Mouse (Mus musculus) CH12.LX (cell line): ENCODE data around the gene Gramd1a. TPM values are rescaled to one million over a fixed set of nuclear protein-coding genes. Genes with fewer than 3 reads are reported as not detected.

ENCODE experiments used
- DNase-seq: peaks from one replicate; pipeline ENCODE4 v3.0.0-alpha.2; 2013; ENCODE audit errors: extremely low read depth
- H3K27ac ChIP-seq: 2 replicates; pipeline ENCODE4 v1.5.1; 2012; ENCODE audit warnings: low read depth, mild to moderate bottlenecking, control low read depth, moderate library complexity; ENCODE audit not compliant: insufficient read depth
- H3K27me3 ChIP-seq: replicated peaks from 2 replicates; pipeline ENCODE3; 2012; ENCODE audit warnings: inconsistent platforms
- H3K36me3 ChIP-seq, 2 experiments: replicated peaks in 1 of 2; 2 replicates each; pipeline versions ENCODE3 to v1.6.1; 2012; ENCODE audit warnings: inconsistent platforms in 1 of 2, low read length in 1 of 2, mild to moderate bottlenecking in 1 of 2, mixed read lengths in 1 of 2, moderate library complexity in 1 of 2; ENCODE audit not compliant: control insufficient read depth in 1 of 2, insufficient read depth in 1 of 2
- H3K4me1 ChIP-seq, 2 experiments: 2 replicates each; pipeline ENCODE4 v1.6.1; 2012; ENCODE audit warnings: inconsistent platforms in 1 of 2, moderate library complexity in 1 of 2; ENCODE audit not compliant: insufficient read depth in 2 of 2, control insufficient read depth in 1 of 2
- H3K4me2 ChIP-seq: 2 replicates; pipeline ENCODE4 v1.6.1; 2012; ENCODE audit warnings: low read depth, mild to moderate bottlenecking, control low read depth; ENCODE audit not compliant: poor library complexity, insufficient read depth, severe bottlenecking
- H3K4me3 ChIP-seq, 3 experiments: fragments of 150-350 bp in 1 of 3; sonication (generic) in 1 of 3; replicated peaks in 1 of 3; 2 replicates each; pipeline versions ENCODE3 to v1.5.1; 2011 to 2012; ENCODE audit warnings: low read depth in 2 of 3, low read length in 2 of 3, mild to moderate bottlenecking in 2 of 3, moderate library complexity in 2 of 3, control low read depth in 1 of 3, improper control_type of control experiment in 1 of 3, inconsistent platforms in 1 of 3, mixed read lengths in 1 of 3; ENCODE audit not compliant: poor library complexity in 1 of 3
- H3K79me2 ChIP-seq: replicated peaks from 2 replicates; pipeline ENCODE4 v1.6.1; 2012; ENCODE audit warnings: mild to moderate bottlenecking, moderate library complexity; ENCODE audit not compliant: control insufficient read depth, poor library complexity, insufficient read depth, severe bottlenecking; ENCODE audit errors: extremely low read depth
- H3K9ac ChIP-seq: 2 replicates; pipeline ENCODE4 v1.6.1; 2012; ENCODE audit warnings: low read depth, mild to moderate bottlenecking, control low read depth, moderate library complexity; ENCODE audit not compliant: insufficient read depth
- H3K9me3 ChIP-seq: replicated peaks from 2 replicates; pipeline ENCODE3; 2012; ENCODE audit warnings: low read length, inconsistent platforms, mixed read lengths
- BHLHE40 ChIP-seq: IDR thresholded peaks from 2 replicates; pipeline ENCODE4 v1.6.1; 2011; ENCODE audit warnings: mild to moderate bottlenecking, low read depth, low read length, improper control_type of control experiment
- CHD2 ChIP-seq: IDR thresholded peaks from 2 replicates; pipeline ENCODE4 v1.6.1; 2011; ENCODE audit warnings: low read length, improper control_type of control experiment
- CTCF ChIP-seq, 2 experiments: IDR thresholded peaks in 1 of 2; conservative IDR thresholded peaks in 1 of 2; 2 replicates each; pipeline ENCODE4 v1.5.1; 2011 to 2012; ENCODE audit warnings: low read depth in 2 of 2, low read length in 2 of 2, improper control_type of control experiment in 1 of 2, inconsistent platforms in 1 of 2, mild to moderate bottlenecking in 1 of 2, moderate library complexity in 1 of 2
- E2F4 ChIP-seq: IDR thresholded peaks from 2 replicates; pipeline ENCODE4 v1.6.1; 2011; ENCODE audit warnings: low read depth, low read length, improper control_type of control experiment; ENCODE audit not compliant: insufficient replicate concordance
- ELF1 ChIP-seq: IDR thresholded peaks from 2 replicates; pipeline ENCODE4 v1.6.1; 2014; ENCODE audit warnings: low read depth, mild to moderate bottlenecking, inconsistent platforms, low read length, improper control_type of control experiment
- EP300 ChIP-seq: IDR thresholded peaks from 2 replicates; pipeline ENCODE4 v1.6.1; 2011; ENCODE audit warnings: low read length, improper control_type of control experiment
- ETS1 ChIP-seq: conservative IDR thresholded peaks from 2 replicates; pipeline ENCODE4 v1.6.1; 2012; ENCODE audit warnings: low read depth, mild to moderate bottlenecking, inconsistent platforms, low read length, improper control_type of control experiment, moderate library complexity
- HCFC1 ChIP-seq: IDR thresholded peaks from 2 replicates; pipeline ENCODE4 v1.6.1; 2012; ENCODE audit warnings: low read depth, mild to moderate bottlenecking, inconsistent platforms, low read length, improper control_type of control experiment
- IRF4 ChIP-seq: IDR thresholded peaks from 2 replicates; pipeline ENCODE4 v1.6.1; 2014; ENCODE audit warnings: low read depth, mild to moderate bottlenecking, inconsistent platforms, low read length, improper control_type of control experiment
- KAT2A ChIP-seq: IDR thresholded peaks from 2 replicates; pipeline ENCODE4 v1.6.1; 2012; ENCODE audit warnings: low read length, improper control_type of control experiment, inconsistent platforms; ENCODE audit not compliant: insufficient replicate concordance
- MAFK ChIP-seq: IDR thresholded peaks from 2 replicates; pipeline ENCODE4 v1.6.1; 2011; ENCODE audit warnings: low read length, improper control_type of control experiment; ENCODE audit not compliant: insufficient replicate concordance
- MAX ChIP-seq: IDR thresholded peaks from 2 replicates; pipeline ENCODE4 v1.6.1; 2011; ENCODE audit warnings: low read length, improper control_type of control experiment
- MAZ ChIP-seq: IDR thresholded peaks from 2 replicates; pipeline ENCODE4 v1.6.1; 2012; ENCODE audit warnings: low read depth, mild to moderate bottlenecking, inconsistent platforms, low read length, improper control_type of control experiment, moderate library complexity
- MEF2A ChIP-seq: IDR thresholded peaks from 2 replicates; pipeline ENCODE4 v1.6.1; 2014; ENCODE audit warnings: low read depth, mild to moderate bottlenecking, inconsistent platforms, low read length, improper control_type of control experiment, borderline replicate concordance
- MXI1 ChIP-seq: IDR thresholded peaks from 2 replicates; pipeline ENCODE4 v1.6.1; 2011; ENCODE audit warnings: mild to moderate bottlenecking, low read depth, low read length, improper control_type of control experiment
- NELFE ChIP-seq: IDR thresholded peaks from 2 replicates; pipeline ENCODE4 v1.6.1; 2011; ENCODE audit warnings: low read depth, low read length, improper control_type of control experiment
- NRF1 ChIP-seq: IDR thresholded peaks from 2 replicates; pipeline ENCODE4 v1.6.1; 2014; ENCODE audit warnings: low read depth, mild to moderate bottlenecking, inconsistent platforms, low read length, improper control_type of control experiment, moderate library complexity
- PAX5 ChIP-seq: IDR thresholded peaks from 2 replicates; pipeline ENCODE4 v1.6.1; 2012; ENCODE audit warnings: low read length, inconsistent platforms, mixed read lengths
- POLR2A ChIP-seq: IDR thresholded peaks from 2 replicates; pipeline ENCODE4 v1.6.1; 2011; ENCODE audit warnings: low read depth, mild to moderate bottlenecking, improper control_type of control experiment, low read length
- RAD21 ChIP-seq: IDR thresholded peaks from 2 replicates; pipeline ENCODE4 v1.6.1; 2011; ENCODE audit warnings: low read depth, mild to moderate bottlenecking, low read length, improper control_type of control experiment, moderate library complexity
- RCOR1 ChIP-seq: conservative IDR thresholded peaks from 2 replicates; pipeline ENCODE4 v1.6.1; 2012; ENCODE audit warnings: low read depth, mild to moderate bottlenecking, inconsistent platforms, low read length, improper control_type of control experiment
- SMC3 ChIP-seq: IDR thresholded peaks from 2 replicates; pipeline ENCODE4 v1.6.1; 2011; ENCODE audit warnings: low read depth, low read length, improper control_type of control experiment
- TBP ChIP-seq: conservative IDR thresholded peaks from 2 replicates; pipeline ENCODE4 v1.6.1; 2011; ENCODE audit warnings: low read depth, low read length, improper control_type of control experiment
- TCF12 ChIP-seq: IDR thresholded peaks from 2 replicates; pipeline ENCODE4 v1.6.1; 2014; ENCODE audit warnings: low read depth, mild to moderate bottlenecking, inconsistent platforms, low read length, improper control_type of control experiment
- UBTF ChIP-seq: IDR thresholded peaks from 2 replicates; pipeline ENCODE4 v1.6.1; 2012; ENCODE audit warnings: low read depth, mild to moderate bottlenecking, inconsistent platforms, low read length, improper control_type of control experiment, moderate library complexity
- USF1 ChIP-seq: IDR thresholded peaks from 2 replicates; pipeline ENCODE4 v1.6.1; 2014; ENCODE audit warnings: low read depth, mild to moderate bottlenecking, inconsistent platforms, low read length, improper control_type of control experiment
- USF2 ChIP-seq: conservative IDR thresholded peaks from 2 replicates; pipeline ENCODE4 v1.6.1; 2011; ENCODE audit warnings: low read depth, low read length, improper control_type of control experiment
- ZC3H11A ChIP-seq: IDR thresholded peaks from 2 replicates; pipeline ENCODE4 v1.6.1; 2012; ENCODE audit warnings: low read depth, mild to moderate bottlenecking, inconsistent platforms, low read length, improper control_type of control experiment
- ZKSCAN1 ChIP-seq: IDR thresholded peaks from 2 replicates; pipeline ENCODE4 v1.6.1; 2012; ENCODE audit warnings: low read depth, inconsistent platforms, low read length, improper control_type of control experiment, borderline replicate concordance
- ZMIZ1 ChIP-seq: IDR thresholded peaks from 2 replicates; pipeline ENCODE4 v1.6.1; 2012; ENCODE audit warnings: low read depth, mild to moderate bottlenecking, inconsistent platforms, low read length, improper control_type of control experiment
- ZNF384 ChIP-seq: IDR thresholded peaks from 2 replicates; pipeline ENCODE4 v1.6.1; 2012; ENCODE audit warnings: low read depth, low read length, improper control_type of control experiment, inconsistent platforms
- dilution Hi-C: fragments of 300-500 bp; cut with MboI; formaldehyde crosslinking; loops from 2 replicates; pipeline ENCODE4 v1.14.3; 2020; ENCODE audit warnings: low sequenced_read_pairs; ENCODE audit not compliant: extremely low pct_unique_long_range_greater_than_20kb, extremely low pct_ligation_motif_present
- in situ Hi-C: fragments of 300-500 bp; cut with MboI; formaldehyde crosslinking; loops from 3 replicates; pipeline ENCODE4 v1.14.3; 2019; ENCODE audit warnings: low sequenced_read_pairs, low pct_ligation_motif_present, low pct_unique_long_range_greater_than_20kb, mixed read lengths
- polyA plus RNA-seq: library from polyadenylated mRNA; unstranded; fragments of >175 nt; gene quantifications from 2 replicates; pipeline ENCODE4 v1.2.1, GENCODE M21; 2012; ENCODE audit warnings: low read depth; ENCODE audit not compliant: insufficient read length
- total RNA-seq, 2 experiments: library from RNA; depleted of rRNA; stranded (reverse); fragments of 300-350 nt in 1 of 2; fragments of >200 nt in 1 of 2; gene quantifications; 2 replicates each; pipeline ENCODE4 v1.2.3; 2012 to 2014

The Gramd1a gene
- total and polyA plus RNA-seq, 3 experiments: 49.5 to 90.7 (median 86.0) TPM

DNA sequence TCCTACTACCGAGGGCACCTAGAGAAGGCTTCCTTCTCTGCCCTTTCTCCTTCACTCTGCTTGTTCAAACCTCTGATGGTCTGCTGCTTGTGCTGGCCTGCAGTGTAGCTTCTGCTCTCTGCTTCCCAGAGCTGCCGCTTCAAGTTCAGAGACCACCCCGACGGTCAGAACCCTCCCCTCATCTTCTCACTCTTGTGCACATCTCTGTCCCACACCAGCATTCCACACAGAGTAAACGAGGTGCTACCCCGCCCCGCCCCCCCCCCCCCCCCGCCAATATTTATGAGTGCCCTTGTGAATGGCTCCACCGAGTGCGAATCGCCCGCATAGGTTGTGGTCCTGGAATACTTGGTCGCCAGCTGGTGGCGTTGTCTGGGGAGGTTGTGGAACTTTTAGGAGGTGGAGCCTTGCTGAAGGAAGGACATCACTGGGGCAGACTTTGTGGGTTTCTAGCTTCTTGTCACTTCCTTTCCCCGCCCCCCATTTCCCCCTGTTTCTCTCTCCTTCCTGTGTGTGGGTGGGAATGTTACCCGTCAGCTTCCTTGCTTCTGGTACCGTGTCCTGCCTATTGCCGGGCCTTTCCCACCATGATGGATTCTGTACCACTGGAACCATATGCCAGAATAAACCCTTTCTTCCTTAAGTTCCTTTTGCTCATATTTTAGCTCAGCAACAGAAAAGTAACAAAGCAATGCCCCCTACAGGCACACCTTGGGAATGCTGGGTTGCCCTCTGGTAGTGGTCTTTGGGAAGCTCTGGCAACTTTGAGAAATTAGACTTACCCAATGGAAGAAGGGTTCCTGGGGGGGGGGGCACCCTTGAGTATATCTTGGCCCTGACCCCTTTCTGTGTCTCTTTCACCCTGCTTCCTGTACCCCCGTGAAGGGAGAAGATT, 585 bp upstream of the Gramd1a start:
- Histone ChIP-seq H3K9ac (peak overlapping the region; percentile 90), H3K4me3 (peak overlapping the region; percentile 42 to 58 (median 55)), H3K79me2 (no peaks in the 10 kb centered on the region), H3K27ac (peak overlapping the region; percentile 76), H3K36me3 (peaks cover 0 to 10% of the 10 kb centered on the region in 2 experiments), H3K27me3 (no peaks in the 10 kb centered on the region), H3K4me1 (peaks cover 18 to 77% of the 10 kb centered on the region in 2 experiments), H3K4me2 (peak overlapping the region; percentile 72), H3K9me3 (peaks cover 3% of the 10 kb centered on the region)
- TF ChIP-seq MXI1: no peak; the same call in 1 of the 2 replicates
- peak; percentile 62; the same call in 1 of the 2 replicates for TF ChIP-seq MEF2A
- peak; percentile 54 for TF ChIP-seq RAD21
- TF ChIP-seq SMC3: peak; percentile 25
- TF ChIP-seq PAX5: no peak
- no peak for TF ChIP-seq USF2
- peak; percentile 53 for TF ChIP-seq ETS1
- no peak for TF ChIP-seq ZKSCAN1
- 0 out of 2 replicates have a peak, but pooled peaks have one; percentile 27 for TF ChIP-seq NRF1
- no peak for TF ChIP-seq UBTF
- peak; percentile 66; the same call in 1 of the 2 replicates for TF ChIP-seq NELFE
- 0 out of 2 replicates have a peak, but pooled peaks have one; percentile 30 for TF ChIP-seq KAT2A
- TF ChIP-seq HCFC1: peak; percentile 72
- TF ChIP-seq ZNF384: no peak
- 0 out of 2 replicates have a peak, but pooled peaks have one; percentile 35 for TF ChIP-seq EP300
- TF ChIP-seq USF1: no peak
- 0 out of 2 replicates have a peak, but pooled peaks have one; percentile 22 for TF ChIP-seq E2F4
- TF ChIP-seq MAFK: no peak
- TF ChIP-seq RCOR1: no peak
- TF ChIP-seq CHD2: peak; percentile 75
- TF ChIP-seq MAZ: peak; percentile 69; the same call in 1 of the 2 replicates
- peak; percentile 11; the same call in 1 of the 2 replicates for TF ChIP-seq ZMIZ1
- TF ChIP-seq TBP: 0 out of 2 replicates have a peak, but pooled peaks have one; percentile 54
- peak; percentile 62 to 63 for TF ChIP-seq CTCF (conservative IDR thresholded peaks at IDR 0.05 in 1 of 2, IDR thresholded peaks at IDR 0.05 in 1 of 2; ENCODE audit: low read depth in 2 of 2, low read length in 2 of 2)
- peak; percentile 79 for TF ChIP-seq ELF1
- peak; percentile 32; the same call in 1 of the 2 replicates for TF ChIP-seq BHLHE40
- TF ChIP-seq MAX: peak; percentile 52; the same call in 1 of the 2 replicates
- peak; percentile 70 for TF ChIP-seq TCF12
- TF ChIP-seq IRF4: peak; percentile 76
- peak; percentile 39; the same call in 1 of the 2 replicates for TF ChIP-seq POLR2A
- no peak for TF ChIP-seq ZC3H11A
- in situ Hi-C loops (no loop called here), dilution Hi-C loops (no loop called here)
- DNase-seq: peak; percentile 93
